Mouse (Mus musculus) heart, postnatal 0 days (tissue): ENCODE results near the gene Hspb6.

ENCODE experiments used
- CTCF ChIP-seq: IDR thresholded peaks from 2 replicates; pipeline ENCODE4 v1.5.1; 2016; ENCODE audit warnings: antibody characterized with exemption, control low read depth, low read depth
- EP300 ChIP-seq: IDR thresholded peaks from 2 replicates; pipeline ENCODE4 v1.6.1; 2016; ENCODE audit warnings: antibody characterized with exemption, low read depth

GRCm38 (mm10) chr7:30508061-30508460 lies 43.9 kb upstream of the Hspb6 start:
- no peak for TF ChIP-seq CTCF
- no peak for TF ChIP-seq EP300
